Mouse (Mus musculus) CH12.LX (cell line): ENCODE results near the gene Amh. TPM values are rescaled to one million over a fixed set of nuclear protein-coding genes. Genes with fewer than 3 reads are reported as not detected.

Experiments used
- DNase-seq: peaks from one replicate; pipeline ENCODE4 v3.0.0-alpha.2; 2013; ENCODE audit errors: extremely low read depth
- H3K27ac ChIP-seq: 2 replicates; pipeline ENCODE4 v1.5.1; 2012; ENCODE audit warnings: low read depth, mild to moderate bottlenecking, control low read depth, moderate library complexity; ENCODE audit not compliant: insufficient read depth
- H3K27me3 ChIP-seq: replicated peaks from 2 replicates; pipeline ENCODE3; 2012; ENCODE audit warnings: inconsistent platforms
- H3K36me3 ChIP-seq, 2 experiments: replicated peaks in 1 of 2; 2 replicates each; pipeline versions ENCODE3 to v1.6.1; 2012; ENCODE audit warnings: inconsistent platforms in 1 of 2, low read length in 1 of 2, mild to moderate bottlenecking in 1 of 2, mixed read lengths in 1 of 2, moderate library complexity in 1 of 2; ENCODE audit not compliant: control insufficient read depth in 1 of 2, insufficient read depth in 1 of 2
- H3K4me1 ChIP-seq, 2 experiments: 2 replicates each; pipeline ENCODE4 v1.6.1; 2012; ENCODE audit warnings: inconsistent platforms in 1 of 2, moderate library complexity in 1 of 2; ENCODE audit not compliant: insufficient read depth in 2 of 2, control insufficient read depth in 1 of 2
- H3K4me2 ChIP-seq: 2 replicates; pipeline ENCODE4 v1.6.1; 2012; ENCODE audit warnings: low read depth, mild to moderate bottlenecking, control low read depth; ENCODE audit not compliant: poor library complexity, insufficient read depth, severe bottlenecking
- H3K4me3 ChIP-seq, 3 experiments: fragments of 150-350 bp in 1 of 3; sonication (generic) in 1 of 3; replicated peaks in 1 of 3; 2 replicates each; pipeline versions ENCODE3 to v1.5.1; 2011 to 2012; ENCODE audit warnings: low read depth in 2 of 3, low read length in 2 of 3, mild to moderate bottlenecking in 2 of 3, moderate library complexity in 2 of 3, control low read depth in 1 of 3, improper control_type of control experiment in 1 of 3, inconsistent platforms in 1 of 3, mixed read lengths in 1 of 3; ENCODE audit not compliant: poor library complexity in 1 of 3
- H3K79me2 ChIP-seq: replicated peaks from 2 replicates; pipeline ENCODE4 v1.6.1; 2012; ENCODE audit warnings: mild to moderate bottlenecking, moderate library complexity; ENCODE audit not compliant: control insufficient read depth, poor library complexity, insufficient read depth, severe bottlenecking; ENCODE audit errors: extremely low read depth
- H3K9ac ChIP-seq: 2 replicates; pipeline ENCODE4 v1.6.1; 2012; ENCODE audit warnings: low read depth, mild to moderate bottlenecking, control low read depth, moderate library complexity; ENCODE audit not compliant: insufficient read depth
- H3K9me3 ChIP-seq: replicated peaks from 2 replicates; pipeline ENCODE3; 2012; ENCODE audit warnings: low read length, inconsistent platforms, mixed read lengths
- BHLHE40 ChIP-seq: IDR thresholded peaks from 2 replicates; pipeline ENCODE4 v1.6.1; 2011; ENCODE audit warnings: mild to moderate bottlenecking, low read depth, low read length, improper control_type of control experiment
- CHD2 ChIP-seq: IDR thresholded peaks from 2 replicates; pipeline ENCODE4 v1.6.1; 2011; ENCODE audit warnings: low read length, improper control_type of control experiment
- ELF1 ChIP-seq: IDR thresholded peaks from 2 replicates; pipeline ENCODE4 v1.6.1; 2014; ENCODE audit warnings: low read depth, mild to moderate bottlenecking, inconsistent platforms, low read length, improper control_type of control experiment
- EP300 ChIP-seq: IDR thresholded peaks from 2 replicates; pipeline ENCODE4 v1.6.1; 2011; ENCODE audit warnings: low read length, improper control_type of control experiment
- ETS1 ChIP-seq: conservative IDR thresholded peaks from 2 replicates; pipeline ENCODE4 v1.6.1; 2012; ENCODE audit warnings: low read depth, mild to moderate bottlenecking, inconsistent platforms, low read length, improper control_type of control experiment, moderate library complexity
- GABPA ChIP-seq: IDR thresholded peaks from 2 replicates; pipeline ENCODE4 v1.6.1; 2012; ENCODE audit warnings: low read depth, low read length, improper control_type of control experiment, inconsistent platforms; ENCODE audit not compliant: insufficient replicate concordance
- IRF4 ChIP-seq: IDR thresholded peaks from 2 replicates; pipeline ENCODE4 v1.6.1; 2014; ENCODE audit warnings: low read depth, mild to moderate bottlenecking, inconsistent platforms, low read length, improper control_type of control experiment
- MAFK ChIP-seq: IDR thresholded peaks from 2 replicates; pipeline ENCODE4 v1.6.1; 2011; ENCODE audit warnings: low read length, improper control_type of control experiment; ENCODE audit not compliant: insufficient replicate concordance
- MAX ChIP-seq: IDR thresholded peaks from 2 replicates; pipeline ENCODE4 v1.6.1; 2011; ENCODE audit warnings: low read length, improper control_type of control experiment
- MAZ ChIP-seq: IDR thresholded peaks from 2 replicates; pipeline ENCODE4 v1.6.1; 2012; ENCODE audit warnings: low read depth, mild to moderate bottlenecking, inconsistent platforms, low read length, improper control_type of control experiment, moderate library complexity
- MEF2A ChIP-seq: IDR thresholded peaks from 2 replicates; pipeline ENCODE4 v1.6.1; 2014; ENCODE audit warnings: low read depth, mild to moderate bottlenecking, inconsistent platforms, low read length, improper control_type of control experiment, borderline replicate concordance
- MXI1 ChIP-seq: IDR thresholded peaks from 2 replicates; pipeline ENCODE4 v1.6.1; 2011; ENCODE audit warnings: mild to moderate bottlenecking, low read depth, low read length, improper control_type of control experiment
- MYC ChIP-seq: IDR thresholded peaks from 2 replicates; pipeline ENCODE4 v1.6.1; 2011; ENCODE audit warnings: low read depth, mild to moderate bottlenecking, improper control_type of control experiment, low read length
- NELFE ChIP-seq: IDR thresholded peaks from 2 replicates; pipeline ENCODE4 v1.6.1; 2011; ENCODE audit warnings: low read depth, low read length, improper control_type of control experiment
- NRF1 ChIP-seq: IDR thresholded peaks from 2 replicates; pipeline ENCODE4 v1.6.1; 2014; ENCODE audit warnings: low read depth, mild to moderate bottlenecking, inconsistent platforms, low read length, improper control_type of control experiment, moderate library complexity
- PAX5 ChIP-seq: IDR thresholded peaks from 2 replicates; pipeline ENCODE4 v1.6.1; 2012; ENCODE audit warnings: low read length, inconsistent platforms, mixed read lengths
- POLR2AphosphoS2 ChIP-seq: IDR thresholded peaks from 2 replicates; pipeline ENCODE4 v1.6.1; 2011; ENCODE audit warnings: low read depth, low read length, improper control_type of control experiment
- RAD21 ChIP-seq: IDR thresholded peaks from 2 replicates; pipeline ENCODE4 v1.6.1; 2011; ENCODE audit warnings: low read depth, mild to moderate bottlenecking, low read length, improper control_type of control experiment, moderate library complexity
- SIN3A ChIP-seq: IDR thresholded peaks from 2 replicates; pipeline ENCODE4 v1.6.1; 2012; ENCODE audit warnings: low read length, improper control_type of control experiment, inconsistent platforms
- SMC3 ChIP-seq: IDR thresholded peaks from 2 replicates; pipeline ENCODE4 v1.6.1; 2011; ENCODE audit warnings: low read depth, low read length, improper control_type of control experiment
- TCF12 ChIP-seq: IDR thresholded peaks from 2 replicates; pipeline ENCODE4 v1.6.1; 2014; ENCODE audit warnings: low read depth, mild to moderate bottlenecking, inconsistent platforms, low read length, improper control_type of control experiment
- USF1 ChIP-seq: IDR thresholded peaks from 2 replicates; pipeline ENCODE4 v1.6.1; 2014; ENCODE audit warnings: low read depth, mild to moderate bottlenecking, inconsistent platforms, low read length, improper control_type of control experiment
- USF2 ChIP-seq: conservative IDR thresholded peaks from 2 replicates; pipeline ENCODE4 v1.6.1; 2011; ENCODE audit warnings: low read depth, low read length, improper control_type of control experiment
- ZMIZ1 ChIP-seq: IDR thresholded peaks from 2 replicates; pipeline ENCODE4 v1.6.1; 2012; ENCODE audit warnings: low read depth, mild to moderate bottlenecking, inconsistent platforms, low read length, improper control_type of control experiment
- ZNF384 ChIP-seq: IDR thresholded peaks from 2 replicates; pipeline ENCODE4 v1.6.1; 2012; ENCODE audit warnings: low read depth, low read length, improper control_type of control experiment, inconsistent platforms
- dilution Hi-C: fragments of 300-500 bp; cut with MboI; formaldehyde crosslinking; loops from 2 replicates; pipeline ENCODE4 v1.14.3; 2020; ENCODE audit warnings: low sequenced_read_pairs; ENCODE audit not compliant: extremely low pct_unique_long_range_greater_than_20kb, extremely low pct_ligation_motif_present
- in situ Hi-C: fragments of 300-500 bp; cut with MboI; formaldehyde crosslinking; loops from 3 replicates; pipeline ENCODE4 v1.14.3; 2019; ENCODE audit warnings: low sequenced_read_pairs, low pct_ligation_motif_present, low pct_unique_long_range_greater_than_20kb, mixed read lengths
- polyA plus RNA-seq: library from polyadenylated mRNA; unstranded; fragments of >175 nt; gene quantifications from 2 replicates; pipeline ENCODE4 v1.2.1, GENCODE M21; 2012; ENCODE audit warnings: low read depth; ENCODE audit not compliant: insufficient read length
- total RNA-seq, 2 experiments: library from RNA; depleted of rRNA; stranded (reverse); fragments of 300-350 nt in 1 of 2; fragments of >200 nt in 1 of 2; gene quantifications; 2 replicates each; pipeline ENCODE4 v1.2.3; 2012 to 2014

The Amh gene
- total and polyA plus RNA-seq, 3 experiments = 0.43 to 1.1 (median 0.59) TPM

DNA sequence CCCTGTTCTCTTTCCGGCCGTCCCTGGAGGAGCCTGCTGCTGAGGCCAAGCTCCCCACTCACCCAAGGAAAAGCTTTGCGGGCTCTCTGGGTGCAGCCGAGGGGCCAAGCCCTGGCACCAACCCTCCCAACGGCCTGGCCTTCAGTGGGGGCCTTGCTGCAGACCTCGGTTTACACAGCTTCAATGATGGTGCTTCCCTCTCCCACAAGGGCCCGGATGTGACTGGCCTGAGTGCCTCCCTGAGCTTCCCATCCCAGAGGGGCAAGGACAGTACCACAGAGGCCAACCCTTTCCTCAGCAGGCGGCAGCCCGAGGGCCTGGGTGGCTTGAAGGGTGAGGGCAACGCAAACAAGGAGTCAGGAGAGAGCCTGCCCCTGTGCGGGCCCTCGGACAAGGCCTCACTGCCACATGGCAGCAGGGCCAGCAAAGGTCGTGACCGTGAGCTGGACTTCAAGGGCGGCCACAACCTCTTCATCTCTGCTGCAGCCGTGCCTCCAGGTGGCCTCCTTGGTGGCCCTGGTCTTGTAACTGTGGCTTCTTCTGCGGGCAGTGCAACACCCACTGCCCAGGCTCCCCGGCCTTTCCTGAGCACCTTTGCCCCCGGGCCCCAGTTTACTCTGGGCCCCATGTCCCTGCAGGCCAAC lies 14.2 kb upstream of the Amh start:
- no peaks in the 10 kb centered on the region for H3K79me2 ChIP-seq
- TF ChIP-seq USF1 = no peak
- no peak; the same call in 1 of the 2 replicates for TF ChIP-seq POLR2AphosphoS2
- no peak for TF ChIP-seq IRF4
- no peak for TF ChIP-seq MYC
- no peak for TF ChIP-seq SMC3
- no peak for TF ChIP-seq PAX5
- TF ChIP-seq MAFK = no peak
- no peak for TF ChIP-seq MAZ
- TF ChIP-seq MEF2A = no peak
- TF ChIP-seq BHLHE40 = no peak
- TF ChIP-seq ZNF384 = no peak
- no peak for TF ChIP-seq ELF1
- no peak for TF ChIP-seq NRF1
- no peak for TF ChIP-seq SIN3A
- TF ChIP-seq GABPA = no peak
- no peak for TF ChIP-seq ZMIZ1
- TF ChIP-seq, all 38 proteins: peak for 0
- dilution Hi-C loops = no loop called here
- Histone ChIP-seq H3K4me3 (no peak overlapping the region), H3K4me2 (no peak overlapping the region), H3K9ac (no peak overlapping the region), H3K4me1 (peaks cover 0 to 3% of the 10 kb centered on the region in 2 experiments; a peak in 2 of 4 replicates), H3K27ac (no peak overlapping the region), H3K9me3 (no peaks in the 10 kb centered on the region), H3K27me3 (no peaks in the 10 kb centered on the region), H3K36me3 (peaks cover 94 to 98% of the 10 kb centered on the region in 2 experiments)
- DNase-seq = no peak
- in situ Hi-C loops = no loop called here

DNA sequence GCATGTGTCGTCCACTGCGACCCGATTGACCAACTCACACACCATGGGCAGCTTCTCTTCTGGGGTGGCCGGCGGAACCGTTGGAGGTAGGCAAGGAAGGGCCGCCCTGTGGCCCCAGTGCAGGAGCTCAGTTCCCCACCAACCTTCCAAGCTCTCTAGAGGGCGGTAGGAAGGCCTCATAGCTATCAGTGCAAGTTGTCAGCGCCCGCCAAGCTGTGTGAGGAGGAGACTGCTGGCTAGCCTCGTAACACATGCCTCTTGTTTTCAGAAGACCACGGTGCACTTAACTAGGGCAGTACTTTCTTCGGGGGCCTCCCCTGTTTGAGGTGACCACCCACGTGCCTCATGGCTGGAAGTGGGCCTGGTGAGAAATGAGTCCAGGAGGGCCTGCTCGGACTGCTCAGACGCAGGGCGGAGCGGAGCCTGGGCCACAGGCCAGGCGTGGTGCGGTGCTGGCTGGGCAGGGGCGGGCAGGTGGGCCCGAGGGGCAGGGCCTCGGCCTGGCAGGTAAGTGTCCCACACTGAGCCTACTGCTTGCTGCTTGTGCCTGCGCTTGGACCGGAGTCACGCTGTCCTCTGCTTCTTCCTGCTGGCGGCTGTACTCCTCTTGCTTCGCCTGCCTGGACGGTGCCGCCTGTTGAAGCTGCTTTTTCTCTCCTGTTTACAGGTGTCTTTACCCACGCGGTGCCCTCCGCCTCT lies 13.4 kb upstream of the Amh start:
- H3K27ac ChIP-seq = no peak overlapping the region
- DNase-seq = no peak

More for the DNA sequence above, 13.4 kb upstream of the Amh start:
- dilution Hi-C loops (no loop called here), in situ Hi-C loops (no loop called here)
- no peak overlapping the region for H3K4me2 ChIP-seq
- H3K27me3 ChIP-seq = no peaks in the 10 kb centered on the region
- peaks cover 4 to 10% of the 10 kb centered on the region in 2 experiments for H3K4me1 ChIP-seq
- peaks cover 93 to 98% of the 10 kb centered on the region in 2 experiments for H3K36me3 ChIP-seq
- no peaks in the 10 kb centered on the region for H3K9me3 ChIP-seq
- no peak overlapping the region for H3K9ac ChIP-seq
- TF ChIP-seq MEF2A (no peak), RAD21 (no peak), TCF12 (no peak), MAX (no peak), MYC (no peak), BHLHE40 (no peak), ETS1 (no peak), MAFK (no peak), GABPA (no peak), NELFE (no peak), EP300 (no peak), USF2 (no peak), ZMIZ1 (no peak), MXI1 (no peak), CHD2 (no peak)
- no peak overlapping the region for H3K4me3 ChIP-seq
- peaks cover 5% of the 10 kb centered on the region for H3K79me2 ChIP-seq
